Mouse (Mus musculus): Measurements from ENCODE around the gene Parp1.
"Not testable (repeated sequence)": the region's sequence is repeated elsewhere in the genome, so short reads cannot be mapped to it uniquely, and the experiment has no call there.

DNA sequence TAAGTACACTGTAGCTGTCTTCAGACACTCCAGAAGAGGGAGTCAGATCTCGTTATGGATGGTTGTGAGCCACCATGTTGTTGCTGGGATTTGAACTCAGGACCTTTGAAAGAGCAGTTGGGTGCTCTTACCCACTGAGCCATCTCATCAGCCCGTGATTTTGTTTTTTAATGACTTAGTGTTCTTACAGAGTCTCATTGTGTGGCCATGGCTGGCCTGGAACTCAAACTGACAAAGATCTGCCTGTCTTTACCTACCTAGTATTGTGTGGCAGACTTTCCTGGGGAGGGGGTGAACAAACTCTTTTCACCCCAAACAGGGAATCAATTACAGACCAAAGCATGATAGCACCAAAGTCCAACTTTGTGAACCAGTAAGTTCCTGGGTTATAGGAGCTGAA, 69.1 kb downstream of the Parp1 start:
- not testable (repeated sequence) for TF ChIP-seq CTCF (IDR thresholded peaks at IDR 0.05; ENCODE audit: borderline replicate concordance, insufficient read depth, low read depth, low read length); POLR2A (IDR thresholded peaks at IDR 0.05; ENCODE audit: borderline replicate concordance, insufficient read depth, low read length)

All from cerebellum, adult 2 months (tissue).